Mouse (Mus musculus): Measurements from ENCODE around the gene Aup1.

Aup1 gene

GRCm38 (mm10) chr6:83069488-83070246 is 15.3 kb downstream of the Aup1 start:
- DNase-seq (ENCODE audit: low spot score in 2 of 2): no peak

- DNase-seq (ENCODE audit: low spot score in 2 of 2): no peak
Measured at GRCm38 (mm10) chr6:83070247-83070310, 15.8 kb downstream of the Aup1 start, which contains the start of gene Tlx2. Tlx2 (minus strand) TSS chr6:83070293.

- DNase-seq (ENCODE audit: low spot score in 2 of 2): peak in 1 of 2 experiments; percentile 36
Measured at GRCm38 (mm10) chr6:83070311-83071219, 16.2 kb downstream of the Aup1 start.

GRCm38 (mm10) chr6:83071220-83071619 is 16.9 kb downstream of the Aup1 start:
- DNase-seq (ENCODE audit: low spot score in 2 of 2): no peak

- no peak for DNase-seq (ENCODE audit: low spot score in 2 of 2)
Measured at GRCm38 (mm10) chr6:83074979-83075378, 20.7 kb downstream of the Aup1 start.

GRCm38 (mm10) chr6:83077630-83078323 is 23.5 kb downstream of the Aup1 start, which contains the start of gene Pcgf1:
Pcgf1 (plus strand) TSS chr6:83077869.
- peak; percentile 46 to 59 for DNase-seq (ENCODE audit: low spot score in 2 of 2)

GRCm38 (mm10) chr6:83078324-83078858 is 24.1 kb downstream of the Aup1 start:
- peak; percentile 100 for DNase-seq (ENCODE audit: low spot score in 2 of 2)

GRCm38 (mm10) chr6:83080210-83080609 is 25.9 kb downstream of the Aup1 start:
- no peak for DNase-seq (ENCODE audit: low spot score in 2 of 2)

DNA sequence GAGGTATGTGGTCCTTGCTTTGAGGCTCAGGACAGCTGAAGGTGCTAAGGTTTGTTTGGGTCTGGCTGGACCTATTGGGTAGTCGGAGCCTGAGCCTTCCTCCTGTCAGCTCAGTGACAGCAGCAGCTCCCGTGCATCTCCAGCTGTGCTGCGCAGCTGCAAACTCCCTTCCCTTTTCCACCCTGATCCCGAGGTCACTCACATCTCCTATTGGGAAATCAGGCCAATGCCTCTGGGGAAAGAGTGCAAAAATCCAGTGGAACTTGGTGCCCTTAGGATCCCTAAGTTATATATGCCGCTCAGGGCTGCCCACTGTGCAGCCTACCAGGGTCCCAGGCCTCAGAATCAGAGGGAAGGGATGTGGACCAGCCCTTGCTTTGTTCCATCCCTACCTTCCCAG is 29.2 kb downstream of the Aup1 start:
- no peak for DNase-seq (ENCODE audit: low spot score in 2 of 2)

- DNase-seq (ENCODE audit: low spot score in 2 of 2): no peak
Measured at GRCm38 (mm10) chr6:83084477-83084876, 30.2 kb downstream of the Aup1 start.

GRCm38 (mm10) chr6:83086121-83087035 is 32.1 kb downstream of the Aup1 start, which contains the start of gene Lbx2:
Lbx2 (plus strand) TSS chr6:83086367.
- DNase-seq (ENCODE audit: low spot score in 2 of 2): no peak

DNA sequence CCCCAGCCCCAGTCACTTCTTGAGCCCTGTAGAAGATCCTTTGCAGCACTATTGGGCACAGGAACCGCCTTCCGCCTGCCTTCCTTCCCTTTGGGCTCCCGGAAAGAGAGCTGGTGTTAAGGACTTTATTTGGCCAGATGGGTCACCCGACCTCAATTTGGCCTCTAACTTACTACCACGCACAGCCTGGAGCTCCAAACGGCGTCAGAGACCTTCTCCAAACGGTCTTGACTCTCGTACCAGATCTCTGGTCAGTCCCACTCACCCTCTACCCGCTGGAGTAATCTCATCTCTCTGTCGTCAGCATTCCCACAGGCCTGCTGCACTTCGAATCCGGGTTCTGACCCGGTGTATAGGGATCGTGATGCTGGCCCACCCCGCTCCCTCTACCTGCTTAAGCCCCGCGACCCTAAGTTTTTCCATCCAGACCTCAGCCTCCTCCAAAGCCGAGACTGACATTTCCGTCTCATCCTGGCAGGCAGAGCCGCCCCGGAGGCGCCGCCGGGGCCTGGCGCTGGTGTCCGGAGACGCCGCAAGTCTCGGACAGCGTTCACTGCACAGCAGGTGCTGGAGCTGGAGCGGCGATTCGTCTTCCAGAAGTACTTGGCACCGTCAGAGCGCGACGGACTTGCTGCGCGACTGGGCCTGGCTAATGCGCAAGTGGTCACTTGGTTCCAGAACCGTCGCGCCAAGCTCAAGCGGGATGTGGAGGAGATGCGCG is 33.0 kb downstream of the Aup1 start:
- no peak for DNase-seq (ENCODE audit: low spot score in 2 of 2)

DNA sequence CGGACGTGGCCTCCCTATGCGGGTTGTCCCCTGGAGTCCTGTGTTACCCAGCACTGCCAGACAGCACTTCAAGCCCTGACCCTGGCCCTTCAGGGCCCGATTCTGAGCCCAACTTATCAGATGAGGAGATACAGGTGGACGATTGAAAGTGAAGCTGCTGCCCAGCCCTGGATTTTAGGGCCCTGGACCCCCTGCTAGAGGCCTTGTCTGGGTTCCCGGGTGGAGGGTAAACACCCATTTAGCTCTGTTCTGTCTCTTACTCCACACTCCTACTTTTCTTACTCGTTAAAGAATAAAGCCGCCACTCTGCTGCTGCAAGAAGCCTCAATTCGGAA is 33.6 kb downstream of the Aup1 start:
- no peak for DNase-seq (ENCODE audit: low spot score in 2 of 2)

- no peak for DNase-seq (ENCODE audit: low spot score in 2 of 2)
Measured at GRCm38 (mm10) chr6:83092416-83093127, 38.3 kb downstream of the Aup1 start.

DNA sequence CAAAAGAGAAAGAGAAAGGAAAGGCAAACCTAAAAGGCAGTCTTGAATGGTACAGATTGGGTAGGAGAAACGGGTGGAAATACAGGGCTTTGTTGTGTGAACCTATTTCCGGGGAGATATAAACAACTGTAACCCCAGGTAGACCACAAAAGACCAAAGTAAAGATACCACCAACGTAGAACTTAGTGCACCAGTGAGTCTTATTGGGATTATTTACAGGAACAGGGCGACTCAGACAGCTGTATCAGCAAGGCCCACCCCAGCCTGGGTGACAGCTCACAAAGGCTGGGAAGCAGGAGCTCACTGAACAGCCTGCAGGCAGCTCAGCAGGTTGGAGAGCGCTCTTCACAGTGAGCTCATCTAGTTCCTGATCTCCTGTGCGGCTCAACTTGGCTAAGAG is 41.6 kb downstream of the Aup1 start:
- no peak for DNase-seq (ENCODE audit: low spot score in 2 of 2)

- DNase-seq (ENCODE audit: low spot score in 2 of 2): no peak
Measured at GRCm38 (mm10) chr6:83098411-83098810, 44.1 kb downstream of the Aup1 start.

DNA sequence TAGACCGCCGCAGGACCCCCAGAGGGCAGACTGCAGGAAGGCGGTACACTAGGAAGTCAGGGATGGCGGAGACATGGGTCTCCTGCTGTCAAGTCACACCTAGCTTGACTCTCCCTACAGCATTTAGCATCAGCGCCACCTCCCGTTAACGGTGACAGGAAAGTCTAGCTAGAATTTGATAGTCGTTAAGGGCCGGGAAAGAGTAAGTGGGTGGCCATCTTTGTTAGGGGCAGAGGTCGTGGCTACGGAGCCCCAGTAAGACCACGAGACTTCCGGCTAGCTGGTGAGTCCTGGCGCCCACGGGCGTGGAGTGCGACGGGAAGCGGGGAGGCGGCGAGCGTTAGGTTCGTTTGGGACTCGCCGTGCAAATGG is 47.0 kb downstream of the Aup1 start, which contains the start of the genes Ccdc142 and Gm42688:
Ccdc142 (plus strand) TSS at position 286 of the 372 bp plus-strand sequence.
Gm42688 (plus strand) TSS at position 302 of the 372 bp plus-strand sequence.
- peak; percentile 87 to 92 for DNase-seq (ENCODE audit: low spot score in 2 of 2)

- DNase-seq (ENCODE audit: low spot score in 2 of 2): peak in 1 of 2 experiments; percentile 57
Measured at GRCm38 (mm10) chr6:83101688-83102556, 47.6 kb downstream of the Aup1 start.

DNA sequence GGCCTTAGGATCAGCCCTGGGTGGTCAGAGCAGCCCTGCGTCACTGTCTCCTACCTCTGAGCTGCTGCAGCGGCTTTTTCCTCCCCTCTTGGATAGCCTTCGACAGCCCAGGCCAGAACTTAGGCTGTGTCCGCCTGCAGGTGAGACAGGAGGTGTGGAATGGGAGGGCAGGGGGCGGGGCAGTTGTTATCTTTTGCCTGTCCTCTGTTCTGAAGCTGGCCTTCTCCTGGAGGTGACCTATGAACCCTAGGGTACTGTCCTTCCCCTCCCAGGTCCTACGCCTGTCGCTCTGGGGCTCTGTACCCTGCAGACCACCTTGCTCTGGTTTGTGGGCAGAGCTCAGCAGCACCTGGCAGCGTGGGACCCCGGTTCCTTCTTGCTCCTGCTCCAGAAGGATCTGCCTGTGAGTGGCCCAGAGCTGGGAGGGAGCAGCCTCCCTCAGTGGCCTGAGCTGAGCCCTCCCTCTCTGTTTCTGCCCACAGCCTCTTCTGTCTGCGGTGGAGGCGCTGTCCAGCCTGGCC is 48.9 kb downstream of the Aup1 start:
- DNase-seq (ENCODE audit: low spot score in 2 of 2): no peak

All from right cerebral cortex, adult 2 months (tissue).